Mouse (Mus musculus) liver, adult 10 weeks (tissue): ENCODE data around the gene Tor4a. TPM values are rescaled to one million over a fixed set of nuclear protein-coding genes. Genes with fewer than 3 reads are reported as not detected.

Source experiments
- polyA plus RNA-seq: library from polyadenylated mRNA; stranded (reverse); fragments of 350-450 nt; fragmentation: Illumina TruSeq; extraction: RNeasy Lipid Tissue Mini Kit (QIAGEN cat#74804); gene quantifications from one replicate; pipeline ENCODE4 v1.2.3, GENCODE M21; 2014; ENCODE audit warnings: low read depth, low replicate concordance

Gene Tor4a
- 0.56 TPM for polyA plus RNA-seq

GRCm38 (mm10) chr2:25196172-25196954 lies at the start of gene Tor4a:
Tor4a (minus strand) TSS chr2:25196886.

DNA sequence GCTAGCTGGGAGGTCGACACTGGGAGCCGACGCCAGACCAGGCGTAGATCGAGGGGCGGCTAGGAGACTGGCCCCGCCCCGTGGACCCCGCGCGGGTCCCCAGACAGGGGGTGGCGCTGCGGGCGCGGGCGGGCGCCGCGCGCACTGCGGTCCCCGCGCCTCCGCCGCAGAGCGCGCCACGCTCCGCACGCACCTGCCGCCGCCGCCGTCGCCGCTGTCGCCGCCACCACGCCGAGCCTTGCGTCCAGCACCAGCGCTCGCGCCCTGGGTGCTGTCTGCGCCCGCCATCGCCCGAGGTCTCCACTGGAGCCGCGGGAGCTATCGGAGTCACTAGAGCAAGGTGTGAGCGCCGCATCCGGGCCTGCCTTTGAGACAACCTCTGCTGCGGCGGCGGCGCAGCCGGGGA lies 45.4 kb upstream of the Tor4a start, which contains the start of the genes Rnf208 and Cysrt1:
Gene Rnf208, plus strand, starts transcription at position 155 of the 406 bp plus-strand sequence.
Gene Cysrt1, minus strand, starts transcription at position 352 of the 406 bp plus-strand sequence.

GRCm38 (mm10) chr2:25236614-25237013 lies 39.9 kb upstream of the Tor4a start, which contains the start of gene Rnf224:
Rnf224 (minus strand) TSS chr2:25236787.

DNA sequence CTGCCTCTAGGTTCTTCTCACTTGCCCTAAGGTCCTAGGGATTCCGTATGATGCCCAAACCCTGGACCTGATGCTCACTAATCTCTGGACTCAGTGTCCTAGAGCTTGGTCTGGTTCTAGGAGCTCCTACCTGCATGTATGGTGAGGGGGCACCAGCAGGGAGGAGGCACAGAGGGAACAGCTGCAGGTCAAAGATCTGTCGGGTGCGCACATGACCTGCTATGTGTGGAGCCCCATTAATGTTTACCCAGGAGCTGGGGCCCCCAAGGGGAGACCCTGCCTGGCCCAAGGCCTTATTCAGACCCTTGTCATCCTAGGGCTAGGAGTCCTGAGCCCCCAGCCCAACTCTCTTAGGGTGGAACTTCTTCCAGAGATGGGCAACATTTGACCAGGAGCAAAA lies 37.4 kb upstream of the Tor4a start, which contains the start of gene Slc34a3:
Gene Slc34a3, minus strand, starts transcription at position 315 of the 400 bp plus-strand sequence.

GRCm38 (mm10) chr2:25224492-25224765 lies 27.7 kb upstream of the Tor4a start, which contains the start of gene Tubb4b:
Tubb4b (minus strand) TSS chr2:25224702.

GRCm38 (mm10) chr2:25218445-25218844 lies 21.8 kb upstream of the Tor4a start, which contains the start of gene Fam166a:
Fam166a (plus strand) TSS chr2:25218745.

DNA sequence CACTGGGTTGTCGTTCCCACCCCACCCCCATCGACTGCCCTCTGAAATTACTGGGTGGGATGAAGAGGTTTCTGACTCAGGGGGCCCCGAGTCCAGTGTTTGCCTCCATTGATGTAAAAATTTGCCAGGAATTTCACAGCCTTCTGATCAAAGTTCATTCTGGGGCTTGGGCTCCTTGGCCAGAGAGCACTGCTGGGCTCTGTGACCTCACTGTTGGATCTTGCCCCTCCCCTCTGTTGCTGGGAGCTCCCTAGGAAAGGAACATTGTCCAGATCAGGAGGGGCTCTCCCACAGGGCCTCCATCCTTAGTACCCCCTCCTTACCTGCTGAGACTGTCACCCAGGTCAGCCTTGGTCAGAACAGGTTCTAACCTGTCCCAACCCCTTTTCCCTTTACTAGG lies 17.8 kb upstream of the Tor4a start, which contains the start of gene Stpg3:
Gene Stpg3, minus strand, starts transcription at position 194 of the 400 bp plus-strand sequence.

DNA sequence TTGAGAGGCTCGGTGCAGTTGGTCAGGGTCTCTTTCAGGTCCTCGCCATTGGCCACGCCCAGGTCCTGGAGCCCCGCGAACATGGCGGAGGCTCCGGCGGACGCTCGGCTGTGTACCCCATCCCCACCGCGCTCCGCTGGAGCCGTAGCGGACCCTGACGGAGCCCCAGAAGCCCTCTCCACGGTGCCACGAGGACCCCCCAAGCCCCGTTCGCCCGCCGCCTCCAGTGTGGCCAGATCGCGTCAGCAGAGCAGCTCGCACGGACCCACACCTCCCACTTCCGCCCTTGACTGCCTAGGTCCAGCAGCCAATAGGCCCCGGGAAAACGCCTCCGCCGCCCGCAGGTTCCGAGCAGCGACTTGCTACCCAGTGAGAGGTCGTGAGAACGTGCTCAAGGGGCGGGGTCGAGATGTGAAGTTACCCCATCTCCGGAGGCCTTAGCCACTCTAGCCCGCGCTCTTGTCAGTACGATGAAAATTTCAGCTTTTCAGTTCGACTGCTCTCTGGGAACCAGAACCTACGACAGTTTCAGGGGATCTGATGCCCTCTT lies 14.5 kb upstream of the Tor4a start, which contains the start of gene Nelfb:
Gene Nelfb, minus strand, starts transcription at position 369 of the 550 bp plus-strand sequence.

DNA sequence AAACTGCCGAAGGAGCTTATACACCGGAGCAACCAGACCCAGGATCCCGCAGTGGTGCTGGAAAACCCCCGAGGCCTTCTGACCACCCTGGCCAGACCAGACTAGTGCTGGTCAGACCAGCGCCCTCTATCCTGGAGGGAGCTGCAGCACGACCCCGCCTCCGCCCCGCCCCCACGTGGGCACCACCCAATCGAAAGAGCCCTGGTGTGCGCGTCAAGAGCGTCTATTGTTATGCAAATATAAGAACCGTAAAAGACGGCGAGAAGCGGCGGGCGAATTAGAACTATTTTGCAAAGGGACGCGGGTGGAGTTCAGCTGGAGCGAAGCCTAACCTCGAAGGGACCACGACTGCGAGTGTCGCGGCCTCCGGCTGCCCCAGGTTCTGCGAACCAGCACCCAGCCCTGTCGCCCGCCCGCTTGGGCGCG lies 16.2 kb downstream of the Tor4a start, which contains the start of gene Nrarp:
Gene Nrarp, plus strand, starts transcription at position 281 of the 426 bp plus-strand sequence.

Other genes with a start within 250 kb of the Tor4a start
- 3.2 TPM for gene Zmynd19, start 247.1 kb downstream of the Tor4a start, polyA plus RNA-seq
- 1.9 TPM for gene Dph7, start 234.5 kb downstream of the Tor4a start, polyA plus RNA-seq
- gene Mrpl41, start 221.8 kb downstream of the Tor4a start, polyA plus RNA-seq = 22.5 TPM
- gene Pnpla7, start 220.9 kb downstream of the Tor4a start, polyA plus RNA-seq = 26.6 TPM
- gene Nsmf, start 142.5 kb downstream of the Tor4a start, polyA plus RNA-seq = 16.6 TPM
- gene Entpd8, start 116.6 kb downstream of the Tor4a start, polyA plus RNA-seq = 33.1 TPM
- not detected for gene Noxa1, start 101.7 kb downstream of the Tor4a start, polyA plus RNA-seq
- 0.61 TPM for gene Nrarp, start 16.1 kb downstream of the Tor4a start, polyA plus RNA-seq
- gene Nelfb, start 14.6 kb upstream of the Tor4a start, polyA plus RNA-seq = 4.3 TPM
- not detected for gene Stpg3, start 17.8 kb upstream of the Tor4a start, polyA plus RNA-seq
- not detected for gene Fam166a, start 21.9 kb upstream of the Tor4a start, polyA plus RNA-seq
- gene Tubb4b, start 27.8 kb upstream of the Tor4a start, polyA plus RNA-seq = 31.1 TPM
- gene Slc34a3, start 37.5 kb upstream of the Tor4a start, polyA plus RNA-seq = not detected
- not detected for gene Rnf224, start 39.9 kb upstream of the Tor4a start, polyA plus RNA-seq
- not detected for gene Rnf208, start 45.4 kb upstream of the Tor4a start, polyA plus RNA-seq
- gene Cysrt1, start 45.6 kb upstream of the Tor4a start, polyA plus RNA-seq = not detected
- 0.69 TPM for gene AL732309.1, start 50.0 kb upstream of the Tor4a start, polyA plus RNA-seq
- 0.85 TPM for gene Tmem203, start 58.6 kb upstream of the Tor4a start, polyA plus RNA-seq
- 0.19 TPM for gene Tprn, start 65.7 kb upstream of the Tor4a start, polyA plus RNA-seq
- gene Ssna1, start 75.6 kb upstream of the Tor4a start, polyA plus RNA-seq = 2.6 TPM
- 7.9 TPM for gene Anapc2, start 75.6 kb upstream of the Tor4a start, polyA plus RNA-seq
- not detected for gene Tmem210, start 91.3 kb upstream of the Tor4a start, polyA plus RNA-seq
- gene Lrrc26, start 93.0 kb upstream of the Tor4a start, polyA plus RNA-seq = not detected
- not detected for gene Grin1, start 122.3 kb upstream of the Tor4a start, polyA plus RNA-seq
- gene Man1b1, start 135.5 kb upstream of the Tor4a start, polyA plus RNA-seq = 8.7 TPM
- 4.9 TPM for gene Dpp7, start 159.5 kb upstream of the Tor4a start, polyA plus RNA-seq
- 1.8 TPM for gene Uap1l1, start 168.8 kb upstream of the Tor4a start, polyA plus RNA-seq
- not detected for gene Sapcd2, start 175.4 kb upstream of the Tor4a start, polyA plus RNA-seq
- gene Entpd2, start 199.0 kb upstream of the Tor4a start, polyA plus RNA-seq = not detected
- gene Npdc1, start 202.5 kb upstream of the Tor4a start, polyA plus RNA-seq = 1.1 TPM
- not detected for gene Fut7, start 226.4 kb upstream of the Tor4a start, polyA plus RNA-seq
- 2.0 TPM for gene Abca2, start 231.8 kb upstream of the Tor4a start, polyA plus RNA-seq